Mouse (Mus musculus) intestine, embryonic 16.5 days (tissue): ENCODE measurements around the gene Ppef1. TPM values are rescaled to one million over a fixed set of nuclear protein-coding genes. Genes with fewer than 3 reads are reported as not detected.
A peak's percentile ranks its signal among the peaks of the same experiment; 100 is the strongest.
"Not testable (repeated sequence)": the region's sequence is repeated elsewhere in the genome, so short reads cannot be mapped to it uniquely, and the experiment has no call there.

Experiments
- ATAC-seq: fragments of 200-750 bp; cut with Nextera tagmentation; 2 replicates; pipeline ENCODE4 v1.8.0; 2017; ENCODE audit warnings: moderate TSS enrichment, moderate library complexity
- H3K27ac ChIP-seq: fragments of 300-500 bp; sonication (generic); 2 replicates; pipeline ENCODE4 v1.5.1; 2014; ENCODE audit warnings: mild to moderate bottlenecking, low read length
- H3K27me3 ChIP-seq: fragments of 300-500 bp; sonication (generic); replicated peaks from 2 replicates; pipeline ENCODE4 v1.6.1; 2014; ENCODE audit warnings: low read length, control low read depth, mixed read lengths; ENCODE audit not compliant: control insufficient read depth, insufficient read depth
- H3K36me3 ChIP-seq: fragments of 300-500 bp; sonication (generic); 2 replicates; pipeline ENCODE4 v1.6.1; 2014; ENCODE audit warnings: low read length, control low read depth; ENCODE audit not compliant: control insufficient read depth, insufficient read depth
- H3K4me1 ChIP-seq: fragments of 300-500 bp; sonication (generic); 2 replicates; pipeline ENCODE4 v1.6.1; 2014; ENCODE audit warnings: low read length, control low read depth, mixed read lengths; ENCODE audit not compliant: control insufficient read depth, insufficient read depth
- H3K4me2 ChIP-seq: fragments of 300-500 bp; sonication (generic); 2 replicates; pipeline ENCODE4 v1.6.1; 2014; ENCODE audit warnings: low read depth, low read length, control low read depth
- H3K4me3 ChIP-seq: fragments of 300-500 bp; sonication (generic); 2 replicates; pipeline ENCODE4 v1.5.1; 2014; ENCODE audit warnings: mild to moderate bottlenecking, low read length
- H3K9ac ChIP-seq: fragments of 300-500 bp; sonication (generic); 2 replicates; pipeline ENCODE4 v1.6.1; 2014; ENCODE audit warnings: low read depth, low read length
- H3K9me3 ChIP-seq: fragments of 300-500 bp; sonication (generic); 2 replicates; pipeline ENCODE4 v1.6.1; 2016; ENCODE audit warnings: low read length, control low read depth; ENCODE audit not compliant: control insufficient read depth
- WGBS: fragments of 180-500 bp; shearing (Covaris S2); extraction: QIAGEN DNeasy Blood & Tissue Kit; methylation state at CpG from one replicate; pipeline ENCODE4 v1.1.7; 2014; 5-methylcytosine and 5-hydroxymethylcytosine counted together
- polyA plus RNA-seq: library from polyadenylated mRNA; unstranded; fragments of >200 nt; fragmentation: Nextera tagmentation; extraction: Ambion mirVana; gene quantifications from 2 replicates; pipeline ENCODE4 v1.2.1, GENCODE M21; 2015

The Ppef1 gene
- polyA plus RNA-seq: 0.33 TPM in 1 of 2 replicates, not detected in the other

DNA sequence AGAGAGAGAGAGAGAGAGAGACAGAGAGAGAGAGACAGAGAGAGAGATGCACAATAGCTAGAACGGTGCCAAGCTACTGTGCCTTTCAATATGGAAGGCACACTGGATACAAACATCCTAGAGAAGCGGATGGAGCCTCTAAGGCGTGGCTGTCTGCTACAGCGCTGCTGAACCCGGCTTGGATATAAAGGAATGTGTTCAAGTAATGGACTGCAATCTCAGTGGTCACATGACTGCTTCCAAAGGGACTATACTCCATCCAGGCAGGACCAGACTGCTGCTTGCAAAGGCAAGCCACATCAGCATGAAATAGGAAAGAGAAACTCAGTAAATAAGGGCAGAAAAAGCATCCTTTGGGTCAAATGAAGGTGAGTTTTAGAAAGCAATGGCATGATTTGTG lies at the start of gene Ppef1:
Gene Ppef1 (minus strand): TSS at position 116 of the 400 bp plus-strand sequence.
- no peaks in the 10 kb centered on the region for H3K4me1 ChIP-seq
- 68% methylated on average over 5 of the region's 5 CpGs for WGBS
- H3K9ac ChIP-seq: no peak within 1 kb of the TSS
- ATAC-seq: no peak
- no peak within 1 kb of the TSS for H3K4me3 ChIP-seq
- H3K36me3 ChIP-seq: no peaks in the 10 kb centered on the region
- 0 out of 2 replicates have a peak, but pooled peaks cover 2% of the 10 kb centered on the region for H3K27me3 ChIP-seq
- no peak within 1 kb of the TSS for H3K4me2 ChIP-seq
- H3K9me3 ChIP-seq: no peaks in the 10 kb centered on the region
- no peak within 1 kb of the TSS for H3K27ac ChIP-seq

DNA sequence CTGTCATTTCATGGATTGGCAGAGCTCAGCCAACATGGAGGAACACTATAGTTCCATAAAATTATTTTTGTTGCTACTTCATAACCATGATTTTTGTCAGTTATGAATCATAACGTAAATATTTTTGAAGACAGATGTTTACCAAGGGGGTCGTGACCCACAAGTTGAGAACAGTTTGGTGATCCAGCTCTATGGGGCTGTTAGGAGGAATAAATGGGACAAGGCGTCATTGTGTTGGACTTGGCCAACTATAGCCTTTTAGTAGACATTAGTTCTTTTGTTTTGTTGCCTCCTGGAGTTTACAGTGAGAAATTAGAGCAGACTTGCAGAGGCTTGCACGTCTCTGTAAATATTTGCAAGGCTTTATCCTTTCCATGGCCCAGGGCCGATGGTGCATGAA lies 46.7 kb upstream of the Ppef1 start:
- Histone ChIP-seq H3K4me3 (no peak overlapping the region), H3K9ac (no peak overlapping the region), H3K9me3 (no peaks in the 10 kb centered on the region), H3K4me2 (no peak overlapping the region), H3K36me3 (no peaks in the 10 kb centered on the region), H3K4me1 (no peaks in the 10 kb centered on the region), H3K27me3 (peaks cover 2% of the 10 kb centered on the region; the same call in 1 of the 2 replicates), H3K27ac (no peak overlapping the region)
- ATAC-seq: no peak
- 64% methylated on average over 5 of the region's 5 CpGs for WGBS

- no peak overlapping the region for H3K9ac ChIP-seq
- no peak overlapping the region for H3K27ac ChIP-seq
- H3K36me3 ChIP-seq: no peaks in the 10 kb centered on the region
- no peak overlapping the region for H3K4me3 ChIP-seq
- no peak overlapping the region for H3K4me2 ChIP-seq
- no peaks in the 10 kb centered on the region for H3K4me1 ChIP-seq
- ATAC-seq: no peak
- peaks cover 6% of the 10 kb centered on the region; the same call in 1 of the 2 replicates for H3K27me3 ChIP-seq
- WGBS: 37% methylated on average over 1 of the region's 1 CpGs
- H3K9me3 ChIP-seq: no peaks in the 10 kb centered on the region
These were observed 37.5 kb upstream of the Ppef1 start for GRCm38 (mm10) chrX:160773033-160773432.

DNA sequence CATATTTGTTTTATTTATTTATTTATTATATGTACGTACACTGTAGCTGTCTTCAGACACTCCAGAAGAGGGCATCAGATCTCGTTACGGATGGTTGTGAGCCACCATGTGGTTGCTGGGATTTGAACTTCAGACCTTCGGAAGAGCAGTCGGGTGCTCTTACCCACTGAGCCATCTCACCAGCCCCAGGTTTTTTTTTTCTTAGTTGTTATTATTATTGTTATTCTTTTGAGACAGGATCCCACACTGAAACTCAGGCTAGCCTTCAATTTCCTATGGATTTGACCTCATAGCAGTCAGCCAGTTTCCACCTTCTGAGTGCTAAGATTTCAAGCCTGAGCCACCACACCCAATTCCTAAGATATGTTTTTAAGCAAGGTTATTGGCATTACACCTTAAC lies 34.1 kb upstream of the Ppef1 start:
- not testable (repeated sequence) for H3K27ac ChIP-seq, ATAC-seq, H3K9me3 ChIP-seq, H3K27me3 ChIP-seq, H3K4me2 ChIP-seq, H3K4me3 ChIP-seq, H3K36me3 ChIP-seq, H3K4me1 ChIP-seq, H3K9ac ChIP-seq
- 78% methylated on average over 5 of the region's 5 CpGs for WGBS

DNA sequence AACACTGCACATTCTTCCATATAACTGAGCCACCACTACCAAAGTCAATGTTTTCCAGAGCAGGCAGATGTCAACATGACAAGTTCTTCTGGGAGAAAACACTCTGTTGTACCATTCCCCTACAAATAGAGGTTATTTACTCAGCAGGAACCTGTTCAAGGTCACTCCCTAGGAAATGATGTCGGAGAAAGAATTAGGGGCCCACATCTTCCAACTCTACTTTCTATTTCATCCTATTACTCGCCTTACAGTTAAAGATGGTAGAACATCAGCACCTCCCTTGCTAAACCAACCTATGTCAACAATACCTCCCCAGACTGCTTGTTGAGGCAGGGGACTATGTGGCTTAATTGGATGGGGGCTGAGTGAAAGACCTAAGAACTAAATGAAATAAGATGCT lies 32.1 kb upstream of the Ppef1 start, which contains the start of gene Rs1:
Gene Rs1 (plus strand): TSS at position 301 of the 400 bp plus-strand sequence.
- Histone ChIP-seq H3K27me3 (0 out of 2 replicates have a peak, but pooled peaks cover 4% of the 10 kb centered on the region), H3K9ac (no peak within 1 kb of the TSS), H3K4me1 (no peaks in the 10 kb centered on the region), H3K4me3 (peak within 1 kb of the TSS; percentile 28), H3K9me3 (no peaks in the 10 kb centered on the region), H3K4me2 (peak within 1 kb of the TSS; percentile 33), H3K36me3 (no peaks in the 10 kb centered on the region), H3K27ac (no peak within 1 kb of the TSS)
- WGBS: 81% methylated on average over 2 of the region's 2 CpGs
- ATAC-seq: no peak

DNA sequence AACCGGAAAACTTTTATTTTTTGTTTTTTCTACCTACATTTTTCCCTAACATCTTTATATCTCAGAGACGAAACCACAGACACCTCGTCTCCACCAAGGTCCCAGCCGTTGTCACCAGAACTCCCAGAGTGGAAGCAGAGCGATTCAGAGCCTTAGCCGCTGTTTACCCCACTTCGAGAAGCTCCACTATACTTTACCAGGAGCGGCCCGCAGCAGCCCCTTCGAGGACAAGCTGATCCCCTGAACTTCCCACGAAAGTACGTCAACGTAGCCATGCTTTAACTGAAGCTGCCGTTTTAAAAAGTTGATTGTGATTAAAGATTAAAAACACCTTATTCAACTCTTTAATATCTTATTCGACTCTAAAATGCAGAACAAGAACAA lies 30.7 kb upstream of the Ppef1 start:
- peak overlapping the region; percentile 60 for H3K9ac ChIP-seq
- H3K9me3 ChIP-seq: no peaks in the 10 kb centered on the region
- H3K4me3 ChIP-seq: peak overlapping the region; percentile 51
- 23% methylated on average over 15 of the region's 15 CpGs for WGBS
- no peaks in the 10 kb centered on the region for H3K36me3 ChIP-seq
- H3K4me2 ChIP-seq: peak overlapping the region; percentile 33; the same call in 1 of the 2 replicates
- H3K4me1 ChIP-seq: no peaks in the 10 kb centered on the region
- H3K27ac ChIP-seq: no peak overlapping the region
- ATAC-seq: peak; percentile 89
- 0 out of 2 replicates have a peak, but pooled peaks cover 1% of the 10 kb centered on the region for H3K27me3 ChIP-seq

GRCm38 (mm10) chrX:160765389-160766232 lies 30.0 kb upstream of the Ppef1 start:
- Histone ChIP-seq H3K27ac (no peak overlapping the region), H3K9me3 (no peaks in the 10 kb centered on the region), H3K9ac (peak overlapping the region; percentile 60), H3K27me3 (no peaks in the 10 kb centered on the region; the same call in 1 of the 2 replicates), H3K36me3 (no peaks in the 10 kb centered on the region), H3K4me3 (peak overlapping the region; percentile 55), H3K4me2 (peak overlapping the region; percentile 40), H3K4me1 (no peaks in the 10 kb centered on the region)
- peak; percentile 97 for ATAC-seq
- WGBS: 26% methylated on average over 30 of the region's 30 CpGs

DNA sequence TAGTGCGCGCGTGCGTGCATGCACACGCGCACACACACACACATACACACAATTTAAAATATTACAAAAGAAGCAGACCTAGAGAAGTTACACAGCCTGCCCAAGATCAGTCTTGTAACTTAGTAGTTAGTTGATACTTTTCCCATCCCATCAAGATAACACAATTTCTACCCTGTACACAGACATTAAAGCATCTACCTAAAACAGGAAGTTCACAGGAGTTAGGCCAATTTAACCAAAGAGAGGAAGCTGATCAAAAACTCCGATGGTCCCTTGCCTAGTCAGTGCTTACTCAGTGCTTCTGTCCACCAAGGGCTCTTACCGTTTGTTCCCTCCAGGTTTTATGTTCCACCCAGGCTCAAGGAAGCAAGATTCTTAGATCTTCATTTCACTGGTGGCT lies 15.2 kb upstream of the Ppef1 start:
- Histone ChIP-seq H3K9ac (no peak overlapping the region), H3K27me3 (no peaks in the 10 kb centered on the region; the same call in 1 of the 2 replicates), H3K4me1 (no peaks in the 10 kb centered on the region), H3K4me3 (no peak overlapping the region), H3K4me2 (no peak overlapping the region), H3K27ac (no peak overlapping the region), H3K36me3 (no peaks in the 10 kb centered on the region), H3K9me3 (no peaks in the 10 kb centered on the region)
- WGBS: 95% methylated on average over 8 of the region's 8 CpGs
- ATAC-seq: no peak

GRCm38 (mm10) chrX:160748653-160749052 lies 13.1 kb upstream of the Ppef1 start:
- H3K4me1 ChIP-seq: no peaks in the 10 kb centered on the region
- 59% methylated on average over 1 of the region's 1 CpGs for WGBS
- peak; percentile 70 for ATAC-seq
- no peaks in the 10 kb centered on the region for H3K27me3 ChIP-seq
- no peak overlapping the region for H3K4me2 ChIP-seq
- H3K9ac ChIP-seq: no peak overlapping the region
- H3K9me3 ChIP-seq: no peaks in the 10 kb centered on the region
- no peak overlapping the region for H3K27ac ChIP-seq
- H3K4me3 ChIP-seq: no peak overlapping the region
- no peaks in the 10 kb centered on the region for H3K36me3 ChIP-seq
